Mouse (Mus musculus) cerebellum, postnatal 10 days (tissue): ENCODE measurements around the gene Slc30a3.
"Not testable (repeated sequence)": the region's sequence is repeated elsewhere in the genome, so short reads cannot be mapped to it uniquely, and the experiment has no call there.

Experiments
- DNase-seq, 2 experiments: peaks; one replicate each; pipeline ENCODE4 v3.0.0; 2021; ENCODE audit warnings: mixed read lengths in 2 of 2

The Slc30a3 gene

DNA sequence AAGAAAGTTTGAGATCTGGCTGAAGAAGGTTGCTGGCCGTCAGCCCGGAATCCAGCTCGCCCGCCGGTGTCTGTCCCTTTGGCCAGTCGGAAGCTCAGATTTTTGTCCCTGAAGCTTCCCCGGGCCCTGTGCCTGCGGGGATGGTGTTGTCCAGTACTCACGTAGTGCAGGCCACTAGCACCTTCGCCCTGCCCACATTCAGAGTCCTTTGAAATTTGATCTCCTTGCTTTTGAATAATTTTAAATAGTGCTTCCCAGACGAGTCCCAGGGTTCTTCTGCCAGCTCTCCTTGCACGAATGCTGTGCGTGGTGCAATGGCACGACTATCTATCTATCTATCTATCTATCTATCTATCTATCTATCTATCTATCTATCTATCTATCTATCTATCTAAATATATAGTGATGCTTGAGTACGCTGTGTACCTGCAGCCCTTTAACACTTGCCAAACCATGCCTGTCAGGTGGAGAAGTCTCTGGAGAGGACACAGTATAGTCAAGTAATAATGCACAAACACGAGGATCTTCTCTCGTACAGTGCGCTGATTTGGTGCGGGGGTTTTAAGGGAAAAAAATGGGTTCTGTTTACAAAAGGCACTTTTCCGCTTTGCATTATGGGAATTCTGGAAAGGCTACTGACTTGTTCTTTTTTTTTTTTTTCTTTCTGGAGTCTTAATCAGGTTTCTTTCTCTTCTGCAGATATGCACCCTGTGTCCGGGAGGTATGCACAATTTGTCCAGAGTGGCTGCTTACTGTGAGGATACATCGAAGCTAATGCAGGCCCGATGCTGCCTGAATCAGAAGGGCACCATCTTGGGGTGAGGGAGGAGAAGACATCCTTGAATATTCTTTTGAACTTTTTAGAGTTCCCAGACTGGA is 59.0 kb downstream of the Slc30a3 start, which contains the start of gene Slc5a6:
TSS of gene Slc5a6 (minus strand) at position 162 of the 879 bp plus-strand sequence.
- DNase-seq, result peak; percentile 63 to 69

DNA sequence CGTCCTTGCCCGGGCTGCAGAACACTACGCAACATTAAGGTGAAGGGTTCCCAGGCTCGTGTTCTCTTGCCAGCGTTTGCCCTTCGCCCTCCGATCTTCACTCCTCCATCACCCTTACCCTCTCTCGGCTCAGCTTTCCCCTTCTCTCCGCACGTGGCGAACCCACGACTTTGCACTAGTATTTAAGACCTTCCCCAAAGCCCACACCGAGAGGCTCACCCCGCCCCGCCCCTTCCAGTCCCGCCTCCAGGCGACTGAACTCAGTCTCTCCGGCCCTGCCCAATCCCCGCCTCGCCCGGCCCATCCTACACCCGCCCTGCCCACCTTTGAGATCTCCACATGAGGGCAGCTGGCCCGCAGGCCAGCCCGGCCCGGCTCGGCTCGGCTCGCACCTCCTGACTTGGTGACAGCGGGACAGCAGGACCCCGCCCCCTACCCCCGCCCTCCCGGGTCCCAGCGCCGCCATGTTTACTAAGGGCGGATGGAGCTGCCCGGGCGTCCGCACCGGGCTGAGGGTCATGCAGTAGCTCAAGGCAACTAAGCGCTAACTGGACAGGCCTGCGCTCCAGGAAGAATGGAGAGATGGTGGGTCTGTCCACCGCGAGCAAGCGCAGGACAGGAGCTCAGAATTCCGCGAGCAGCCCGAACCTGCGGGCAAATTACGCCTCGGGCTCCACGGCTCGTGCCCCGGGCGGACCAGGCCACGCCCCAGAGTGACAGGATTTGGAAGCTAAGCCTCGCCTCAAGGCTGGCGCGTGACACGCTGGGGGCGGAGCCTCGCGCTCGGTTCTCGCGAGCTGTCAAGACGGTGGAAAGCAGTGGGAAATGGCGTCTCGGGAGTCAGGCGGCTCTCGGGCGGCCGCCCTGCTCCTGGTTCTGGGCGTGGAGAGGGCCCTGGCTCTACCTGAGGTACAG is 59.9 kb downstream of the Slc30a3 start, which contains the start of gene Atraid:
TSS of gene Atraid (plus strand) at position 465 of the 915 bp plus-strand sequence.
- peak; percentile 99 for DNase-seq

DNA sequence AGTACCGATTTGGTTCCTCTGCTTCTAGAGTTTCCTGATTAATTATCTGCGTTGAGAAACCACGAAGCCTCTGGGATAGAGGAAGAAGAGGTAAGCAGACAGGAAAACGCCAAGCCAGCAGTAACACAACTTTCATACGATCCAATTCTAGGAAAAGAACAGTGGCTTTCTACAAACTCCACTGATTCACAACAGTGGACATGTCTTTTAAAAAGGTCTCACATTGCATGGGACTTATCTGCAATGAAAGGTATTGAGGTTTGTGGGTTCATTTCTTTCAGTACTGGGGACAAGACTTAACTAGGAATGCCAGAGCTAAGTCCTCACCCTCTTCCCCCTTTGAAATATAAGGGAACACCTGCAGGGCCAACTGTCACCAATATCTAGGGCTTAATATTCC is 61.0 kb downstream of the Slc30a3 start:
- DNase-seq, result no peak

DNA sequence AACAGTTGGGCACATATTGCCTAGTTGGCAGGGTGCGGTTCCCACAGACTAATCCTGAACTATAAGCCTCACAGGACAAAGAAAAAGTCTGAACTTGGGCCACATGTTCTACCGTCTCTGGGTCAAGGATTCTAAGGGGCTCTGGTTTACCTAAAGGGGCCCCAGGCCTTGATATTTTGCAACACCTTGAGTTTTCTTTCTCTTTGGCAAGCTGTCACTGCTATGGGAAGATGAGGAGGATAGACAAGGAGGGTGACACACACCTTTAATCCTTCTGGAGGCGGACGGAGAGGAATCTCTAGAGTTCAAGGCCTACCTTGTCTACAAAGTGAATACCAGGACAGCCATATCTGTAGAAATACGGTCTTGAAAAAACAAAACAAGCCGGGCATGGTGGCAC is 61.6 kb downstream of the Slc30a3 start:
- no peak for DNase-seq

DNA sequence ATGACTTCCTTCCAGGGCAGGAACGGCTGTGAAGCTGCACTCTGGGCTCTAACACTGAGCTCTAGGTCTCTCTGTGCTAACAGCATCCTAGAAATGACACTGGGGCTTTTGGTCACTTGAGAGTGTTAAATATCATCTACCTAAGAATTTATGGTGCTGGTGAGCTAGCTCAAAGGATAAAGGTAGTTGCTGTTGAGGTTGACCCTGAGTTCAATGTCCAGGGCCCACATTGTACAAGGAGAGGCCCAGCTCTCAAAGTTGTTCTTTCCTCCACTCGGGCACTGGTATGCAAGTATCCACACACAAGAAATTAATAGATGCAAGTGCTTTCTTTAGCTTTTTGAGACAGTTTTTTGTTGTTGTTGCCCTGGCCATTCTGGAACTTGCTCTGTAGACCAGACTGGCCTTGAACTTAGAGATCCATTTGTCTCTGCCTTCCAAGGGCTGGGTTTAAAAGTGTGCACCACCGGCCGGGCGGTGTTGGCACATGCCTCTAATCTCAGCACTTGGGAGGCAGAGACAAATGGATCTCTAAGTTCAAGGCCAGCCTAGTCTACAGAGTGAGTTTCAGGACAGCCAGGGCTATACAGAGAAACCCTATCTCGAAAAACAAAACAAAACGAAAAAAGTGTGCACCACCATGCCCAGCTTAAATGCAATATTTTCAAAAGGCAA is 69.7 kb downstream of the Slc30a3 start:
- no peak for DNase-seq

DNA sequence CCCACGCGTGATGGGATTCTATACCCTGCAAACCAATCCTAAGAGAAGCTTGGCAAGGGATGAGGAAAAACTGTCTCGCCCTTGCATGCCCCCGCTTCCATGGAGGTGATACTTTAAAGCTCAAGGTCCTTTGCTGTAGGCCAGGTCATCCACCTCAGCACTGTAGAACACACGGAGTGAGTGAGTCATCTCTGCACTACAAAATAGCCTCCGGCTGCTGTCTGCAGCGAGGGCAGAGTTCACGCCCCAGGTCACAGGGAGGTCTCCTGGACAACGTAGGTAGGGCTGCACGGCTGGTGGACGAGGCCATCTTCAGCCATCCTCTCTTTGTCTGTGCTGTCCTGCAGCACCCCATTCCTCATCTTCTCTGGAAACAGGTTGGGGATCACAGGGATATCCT is 71.5 kb downstream of the Slc30a3 start:
- DNase-seq, result not testable (repeated sequence)
